Mouse (Mus musculus): Measurements from ENCODE around the gene Hnrnpll. TPM values are rescaled to one million over a fixed set of nuclear protein-coding genes. Genes with fewer than 3 reads are reported as not detected.
"Not testable (repeated sequence)": the region's sequence is repeated elsewhere in the genome, so short reads cannot be mapped to it uniquely, and the experiment has no call there.

Gene Hnrnpll
- polyA plus RNA-seq, 1 experiment from 2014 or later = 132 TPM

DNA sequence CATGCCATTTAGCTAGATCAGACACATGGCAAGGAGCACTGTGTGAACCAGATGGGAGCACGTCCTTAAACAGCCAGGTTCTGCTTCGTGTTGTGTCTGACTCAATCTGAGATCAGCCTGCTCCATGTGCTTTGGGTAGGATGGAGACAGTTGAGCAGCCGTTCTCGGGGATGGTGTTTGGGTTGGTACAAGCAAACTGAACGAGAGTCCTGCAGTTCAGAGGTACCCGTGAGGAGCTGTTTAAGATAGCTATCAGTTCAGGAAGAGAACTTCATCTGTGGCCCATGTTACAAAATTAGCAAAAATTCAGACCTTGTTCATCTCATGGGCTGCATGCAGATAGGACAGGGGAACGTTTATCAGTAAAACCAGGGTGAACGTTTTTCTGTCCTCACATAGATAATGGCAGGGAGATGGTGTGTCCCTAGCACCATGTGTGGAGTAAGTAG, 47.7 kb downstream of the Hnrnpll start:
- Histone ChIP-seq H3K9me3 (ENCODE audit: control insufficient read depth, low read length) (no peaks in the 10 kb centered on the region), H3K4me1 (ENCODE audit: control insufficient read depth, insufficient read depth, low read length) (no peaks in the 10 kb centered on the region), H3K27me3 (ENCODE audit: control insufficient read depth, insufficient read depth, low read length) (no peaks in the 10 kb centered on the region; the same call in 1 of the 2 replicates), H3K4me3 (ENCODE audit: low read depth, low read length) (no peak overlapping the region), H3K27ac (ENCODE audit: low read depth, low read length) (no peak overlapping the region), H3K36me3 (ENCODE audit: control insufficient read depth, insufficient read depth, low read length) (no peaks in the 10 kb centered on the region), H3K9ac (ENCODE audit: low read length) (no peak overlapping the region), H3K4me2 (no peak overlapping the region)
- DNase-seq (ENCODE audit: low spot score, missing footprints) (no peak), ATAC-seq (ENCODE audit: low FRiP score) (no peak)
- 83% methylated on average over 8 of the region's 8 CpGs for WGBS

DNA sequence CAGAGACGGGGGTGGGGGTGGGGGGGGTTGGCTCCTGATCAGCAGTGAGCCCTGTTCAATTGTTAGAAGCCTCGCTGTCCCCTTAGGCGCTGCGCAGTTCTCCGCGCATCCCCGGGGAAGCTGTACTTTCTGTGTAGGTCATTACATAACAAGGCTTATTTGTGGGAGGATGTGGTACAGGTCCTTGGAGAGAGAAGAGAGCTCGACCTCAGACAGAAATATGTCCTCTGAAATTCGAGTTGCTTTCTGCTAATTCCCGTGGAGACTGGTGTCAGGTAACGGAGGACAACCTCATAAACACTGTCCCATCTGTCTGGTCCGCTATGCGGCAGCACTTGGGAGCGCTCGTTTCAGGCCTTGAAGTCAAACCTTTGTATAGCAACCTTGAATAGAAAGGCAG, 52.2 kb downstream of the Hnrnpll start:
- no peaks in the 10 kb centered on the region; the same call in 1 of the 2 replicates for H3K27me3 ChIP-seq (ENCODE audit: control insufficient read depth, insufficient read depth, low read length)
- H3K27ac ChIP-seq (ENCODE audit: low read depth, low read length) = no peak overlapping the region
- no peak for DNase-seq (ENCODE audit: low spot score, missing footprints)
- WGBS = 40% methylated on average over 15 of the region's 15 CpGs
- H3K36me3 ChIP-seq (ENCODE audit: control insufficient read depth, insufficient read depth, low read length) = no peaks in the 10 kb centered on the region
- H3K9me3 ChIP-seq (ENCODE audit: control insufficient read depth, low read length) = no peaks in the 10 kb centered on the region
- no peaks in the 10 kb centered on the region for H3K4me1 ChIP-seq (ENCODE audit: control insufficient read depth, insufficient read depth, low read length)
- no peak overlapping the region for H3K4me3 ChIP-seq (ENCODE audit: low read depth, low read length)
- no peak overlapping the region for H3K4me2 ChIP-seq
- no peak overlapping the region for H3K9ac ChIP-seq (ENCODE audit: low read length)
- no peak for ATAC-seq (ENCODE audit: low FRiP score)

DNA sequence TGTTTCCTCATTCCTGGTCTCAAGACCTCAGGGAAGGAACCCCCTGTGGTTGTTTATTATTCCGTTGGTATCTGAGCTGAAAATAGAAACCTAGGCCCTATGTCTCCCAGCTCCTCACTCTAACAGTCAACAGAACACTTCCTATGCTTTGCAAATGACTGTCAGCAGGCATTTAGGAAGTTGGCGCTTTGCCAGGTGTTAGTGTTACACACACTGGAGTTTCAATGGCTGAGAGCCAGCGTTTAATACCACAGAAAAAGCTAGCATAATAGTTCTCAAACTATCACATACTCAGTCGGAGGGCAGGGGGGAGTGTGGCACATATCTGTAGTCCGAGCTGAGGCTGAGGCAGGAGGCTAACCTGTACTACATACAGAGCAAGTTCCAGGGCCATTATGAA, 53.3 kb downstream of the Hnrnpll start:
- Histone ChIP-seq H3K4me2 (no peak overlapping the region), H3K27me3 (ENCODE audit: control insufficient read depth, insufficient read depth, low read length) (no peaks in the 10 kb centered on the region; the same call in 1 of the 2 replicates), H3K27ac (ENCODE audit: low read depth, low read length) (no peak overlapping the region), H3K9ac (ENCODE audit: low read length) (no peak overlapping the region), H3K4me3 (ENCODE audit: low read depth, low read length) (no peak overlapping the region), H3K9me3 (ENCODE audit: control insufficient read depth, low read length) (no peaks in the 10 kb centered on the region), H3K36me3 (ENCODE audit: control insufficient read depth, insufficient read depth, low read length) (no peaks in the 10 kb centered on the region), H3K4me1 (ENCODE audit: control insufficient read depth, insufficient read depth, low read length) (no peaks in the 10 kb centered on the region)
- 43% methylated on average over 5 of the region's 5 CpGs for WGBS
- peak; percentile 84 for DNase-seq (ENCODE audit: low spot score, missing footprints)
- no peak for ATAC-seq (ENCODE audit: low FRiP score)

DNA sequence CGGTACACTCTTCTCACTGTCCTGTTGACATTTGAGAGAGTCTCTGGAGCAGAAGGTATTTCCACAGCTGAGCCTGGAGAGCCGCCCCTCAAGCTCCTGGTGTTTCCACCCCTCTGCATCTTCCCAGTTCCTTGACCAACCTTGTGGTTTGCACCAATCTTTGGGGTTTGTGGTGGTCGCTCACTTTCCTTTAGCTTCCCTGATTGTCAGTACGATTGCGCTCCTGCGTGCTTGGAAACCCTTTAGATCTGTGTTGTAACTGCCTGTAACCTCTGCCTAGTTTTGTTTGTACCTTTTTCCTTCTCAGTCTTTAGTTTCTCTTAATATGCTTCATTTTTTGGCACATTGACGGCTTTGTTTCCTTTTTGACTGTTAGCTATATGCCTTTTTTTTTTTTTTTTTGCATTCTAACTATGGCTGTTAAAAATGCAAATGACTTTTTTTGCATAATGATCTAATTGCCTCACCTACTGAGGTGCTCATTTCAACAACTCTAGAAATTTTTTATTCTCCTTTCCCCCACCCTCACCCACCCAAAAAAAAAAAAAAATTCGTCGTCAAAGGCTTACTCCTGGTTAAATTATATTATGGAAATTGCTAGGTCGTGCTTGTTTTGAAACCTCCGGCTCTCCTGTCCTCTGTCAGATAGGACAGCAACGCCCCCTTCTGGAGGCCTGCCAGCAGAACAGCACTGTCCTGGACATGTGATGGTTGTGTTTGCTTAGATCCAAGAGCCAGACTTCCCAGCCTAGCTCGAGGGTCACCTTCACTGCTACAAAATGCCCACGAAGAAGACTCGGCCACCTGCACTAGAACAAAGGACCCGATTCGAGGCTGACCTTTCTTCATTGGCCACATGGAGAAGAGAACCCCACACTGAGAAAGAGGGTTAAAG, 57.5 kb downstream of the Hnrnpll start:
- Histone ChIP-seq H3K27ac (ENCODE audit: low read depth, low read length) (no peak overlapping the region), H3K27me3 (ENCODE audit: control insufficient read depth, insufficient read depth, low read length) (no peaks in the 10 kb centered on the region), H3K9me3 (ENCODE audit: control insufficient read depth, low read length) (no peaks in the 10 kb centered on the region), H3K4me2 (no peak overlapping the region), H3K4me3 (ENCODE audit: low read depth, low read length) (no peak overlapping the region), H3K36me3 (ENCODE audit: control insufficient read depth, insufficient read depth, low read length) (no peaks in the 10 kb centered on the region), H3K4me1 (ENCODE audit: control insufficient read depth, insufficient read depth, low read length) (no peaks in the 10 kb centered on the region), H3K9ac (ENCODE audit: low read length) (no peak overlapping the region)
- 55% methylated on average over 17 of the region's 17 CpGs for WGBS
- DNase-seq (ENCODE audit: low spot score, missing footprints) (peak; percentile 81), ATAC-seq (ENCODE audit: low FRiP score) (0 out of 2 replicates have a peak, but pooled peaks have one; percentile 57)

DNA sequence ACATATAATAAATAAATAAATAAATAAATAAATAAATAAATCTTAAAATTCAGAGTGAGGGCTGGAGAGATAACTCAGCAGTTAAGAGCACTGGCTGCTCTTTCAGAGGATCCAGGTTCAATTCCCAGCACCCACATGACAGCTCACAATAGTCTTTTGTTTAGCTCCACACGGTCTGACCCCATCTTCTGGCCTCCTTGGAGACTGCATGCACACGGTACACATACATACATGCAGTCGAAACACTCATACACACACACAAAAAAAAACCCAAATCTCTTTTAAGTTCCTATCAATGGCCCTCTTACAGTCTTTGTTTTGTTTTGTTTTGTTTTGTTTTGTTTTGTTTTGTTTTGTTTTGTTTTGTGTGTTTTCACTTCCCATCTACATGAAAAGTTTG, 58.3 kb downstream of the Hnrnpll start:
- not testable (repeated sequence) for H3K4me2 ChIP-seq; DNase-seq (ENCODE audit: low spot score, missing footprints); H3K9ac ChIP-seq (ENCODE audit: low read length); H3K27me3 ChIP-seq (ENCODE audit: control insufficient read depth, insufficient read depth, low read length); H3K4me1 ChIP-seq (ENCODE audit: control insufficient read depth, insufficient read depth, low read length); H3K4me3 ChIP-seq (ENCODE audit: low read depth, low read length); H3K9me3 ChIP-seq (ENCODE audit: control insufficient read depth, low read length); H3K27ac ChIP-seq (ENCODE audit: low read depth, low read length); H3K36me3 ChIP-seq (ENCODE audit: control insufficient read depth, insufficient read depth, low read length); ATAC-seq (ENCODE audit: low FRiP score)
- WGBS = 93% methylated on average over 3 of the region's 3 CpGs

DNA sequence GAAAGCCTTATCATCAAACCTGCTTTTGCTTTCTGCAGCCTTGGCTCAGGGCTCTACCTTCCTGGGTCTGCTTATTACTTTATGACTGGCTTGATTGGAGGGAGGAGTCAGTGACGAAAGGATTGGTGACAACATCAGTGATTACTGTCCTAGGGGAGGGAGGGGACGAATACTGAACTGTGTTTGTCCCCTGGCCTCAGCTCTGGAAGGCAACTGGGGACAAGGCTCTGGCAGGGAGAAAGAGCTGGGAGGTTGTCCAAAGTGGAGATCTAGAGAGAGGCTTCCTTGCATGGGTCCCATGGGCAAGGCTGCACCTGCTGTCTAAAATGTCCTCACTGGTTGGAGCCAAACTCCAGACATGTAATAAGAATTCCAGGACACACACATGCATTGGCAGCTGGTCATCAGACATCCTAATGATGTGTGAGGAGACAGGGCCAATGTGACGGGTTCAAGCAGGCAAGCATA, 59.7 kb downstream of the Hnrnpll start:
- Histone ChIP-seq H3K9ac (ENCODE audit: low read length) (no peak overlapping the region), H3K4me3 (ENCODE audit: low read depth, low read length) (no peak overlapping the region), H3K36me3 (ENCODE audit: control insufficient read depth, insufficient read depth, low read length) (no peaks in the 10 kb centered on the region), H3K9me3 (ENCODE audit: control insufficient read depth, low read length) (no peaks in the 10 kb centered on the region), H3K27ac (ENCODE audit: low read depth, low read length) (no peak overlapping the region), H3K4me1 (ENCODE audit: control insufficient read depth, insufficient read depth, low read length) (no peaks in the 10 kb centered on the region), H3K27me3 (ENCODE audit: control insufficient read depth, insufficient read depth, low read length) (no peaks in the 10 kb centered on the region), H3K4me2 (no peak overlapping the region)
- ATAC-seq (ENCODE audit: low FRiP score) (no peak), DNase-seq (ENCODE audit: low spot score, missing footprints) (no peak)
- WGBS = 86% methylated on average over 3 of the region's 3 CpGs

DNA sequence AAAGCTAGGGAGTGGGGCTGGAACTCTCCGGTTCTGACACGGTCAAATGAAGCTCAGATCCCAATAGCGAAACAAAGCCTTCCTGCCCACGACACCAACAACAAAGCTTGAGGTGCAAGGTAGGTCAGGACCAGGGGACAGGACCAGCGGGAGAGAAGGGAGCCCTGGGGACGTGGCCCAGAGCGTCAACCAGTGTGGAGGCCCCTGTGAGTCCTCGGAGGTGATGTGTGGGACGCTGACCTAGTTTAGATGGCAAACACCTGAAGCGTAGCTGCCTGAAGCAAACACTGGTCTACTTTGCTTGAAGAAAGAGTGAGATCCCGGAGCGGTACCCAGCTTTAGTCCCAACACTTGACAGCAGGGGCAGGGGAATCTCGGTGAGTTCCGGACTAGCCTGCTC, 62.5 kb downstream of the Hnrnpll start:
- ATAC-seq (ENCODE audit: low FRiP score) = no peak
- WGBS = 89% methylated on average over 14 of the region's 14 CpGs
- Histone ChIP-seq H3K36me3 (ENCODE audit: control insufficient read depth, insufficient read depth, low read length) (no peaks in the 10 kb centered on the region), H3K4me3 (ENCODE audit: low read depth, low read length) (no peak overlapping the region), H3K27me3 (ENCODE audit: control insufficient read depth, insufficient read depth, low read length) (no peaks in the 10 kb centered on the region), H3K4me1 (ENCODE audit: control insufficient read depth, insufficient read depth, low read length) (no peaks in the 10 kb centered on the region), H3K9ac (ENCODE audit: low read length) (no peak overlapping the region), H3K4me2 (no peak overlapping the region), H3K9me3 (ENCODE audit: control insufficient read depth, low read length) (no peaks in the 10 kb centered on the region), H3K27ac (ENCODE audit: low read depth, low read length) (no peak overlapping the region)
- DNase-seq (ENCODE audit: low spot score, missing footprints) = no peak

DNA sequence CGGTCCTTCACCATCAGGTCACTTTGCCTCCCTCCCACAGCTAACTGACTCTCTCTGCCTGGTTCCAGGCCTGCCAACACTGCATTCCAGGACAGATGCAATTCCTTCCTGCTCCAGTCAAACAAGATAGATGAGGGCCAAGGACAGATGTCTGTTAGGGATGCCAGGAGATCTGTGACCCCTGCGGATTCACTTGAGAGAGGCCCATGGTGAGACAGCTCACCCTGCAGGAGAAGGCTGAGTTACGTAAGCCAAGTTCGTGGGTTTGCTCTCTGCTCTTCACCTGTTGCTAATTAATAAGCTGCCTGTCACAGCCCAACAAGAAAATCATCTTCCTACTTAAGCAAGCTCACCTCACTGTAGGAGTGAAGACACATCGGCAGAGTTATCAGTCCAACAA, 63.1 kb downstream of the Hnrnpll start:
- ATAC-seq (ENCODE audit: low FRiP score) (no peak), DNase-seq (ENCODE audit: low spot score, missing footprints) (no peak)
- H3K4me1 ChIP-seq (ENCODE audit: control insufficient read depth, insufficient read depth, low read length) = no peaks in the 10 kb centered on the region
- H3K27me3 ChIP-seq (ENCODE audit: control insufficient read depth, insufficient read depth, low read length) = no peaks in the 10 kb centered on the region
- WGBS = 83% methylated on average over 5 of the region's 5 CpGs
- no peaks in the 10 kb centered on the region for H3K9me3 ChIP-seq (ENCODE audit: control insufficient read depth, low read length)
- no peak overlapping the region for H3K4me3 ChIP-seq (ENCODE audit: low read depth, low read length)
- H3K36me3 ChIP-seq (ENCODE audit: control insufficient read depth, insufficient read depth, low read length) = no peaks in the 10 kb centered on the region
- no peak overlapping the region for H3K27ac ChIP-seq (ENCODE audit: low read depth, low read length)
- H3K4me2 ChIP-seq = no peak overlapping the region
- no peak overlapping the region for H3K9ac ChIP-seq (ENCODE audit: low read length)

DNA sequence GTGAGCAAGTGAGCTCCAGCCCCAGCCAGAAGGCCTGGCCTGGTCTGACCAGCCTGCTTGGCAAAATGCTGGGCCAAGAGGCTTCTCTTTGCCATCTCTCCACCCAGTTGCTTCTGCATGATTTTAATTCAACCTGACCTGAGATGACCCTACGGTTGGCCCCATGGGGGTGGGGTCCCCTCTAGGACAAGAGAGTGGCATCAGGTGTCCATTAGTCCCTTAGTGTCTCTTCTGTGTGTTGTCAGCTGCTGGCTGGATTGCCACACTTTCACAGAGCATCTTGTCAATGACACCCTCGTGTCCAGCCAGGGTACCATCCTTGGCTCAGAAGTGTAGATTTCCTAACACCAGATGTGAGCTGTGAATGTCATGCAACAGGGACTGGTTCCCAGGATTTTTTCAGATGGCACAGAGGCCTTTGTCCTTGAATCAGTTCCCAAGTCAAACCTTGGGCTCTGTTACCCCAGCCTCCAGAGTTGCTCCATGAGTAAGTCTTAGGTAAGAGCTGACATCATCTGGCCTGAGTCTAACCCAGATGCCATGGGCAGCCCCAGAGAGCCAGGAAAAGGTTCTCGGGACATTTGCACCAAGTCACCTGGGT, 66.9 kb downstream of the Hnrnpll start:
- no peak overlapping the region for H3K27ac ChIP-seq (ENCODE audit: low read depth, low read length)
- ATAC-seq (ENCODE audit: low FRiP score) = no peak
- WGBS = 83% methylated on average over 3 of the region's 3 CpGs

More for the DNA sequence above, 66.9 kb downstream of the Hnrnpll start:
- no peak for DNase-seq (ENCODE audit: low spot score, missing footprints)
- no peaks in the 10 kb centered on the region for H3K9me3 ChIP-seq (ENCODE audit: control insufficient read depth, low read length)
- no peak overlapping the region for H3K4me2 ChIP-seq
- no peak overlapping the region for H3K9ac ChIP-seq (ENCODE audit: low read length)
- H3K36me3 ChIP-seq (ENCODE audit: control insufficient read depth, insufficient read depth, low read length) = no peaks in the 10 kb centered on the region
- H3K27me3 ChIP-seq (ENCODE audit: control insufficient read depth, insufficient read depth, low read length) = no peaks in the 10 kb centered on the region
- H3K4me3 ChIP-seq (ENCODE audit: low read depth, low read length) = no peak overlapping the region
- no peaks in the 10 kb centered on the region for H3K4me1 ChIP-seq (ENCODE audit: control insufficient read depth, insufficient read depth, low read length)

Measured in midbrain, embryonic 11.5 days (tissue).